Mouse (Mus musculus) liver, adult (tissue): ENCODE data around the gene Dctn2.

Experiments used
- GATA4 ChIP-seq: IDR thresholded peaks from 2 replicates; pipeline ENCODE4 v1.6.1; 2014; ENCODE audit warnings: mild to moderate bottlenecking, low read length; ENCODE audit not compliant: insufficient replicate concordance

Dctn2 gene

DNA sequence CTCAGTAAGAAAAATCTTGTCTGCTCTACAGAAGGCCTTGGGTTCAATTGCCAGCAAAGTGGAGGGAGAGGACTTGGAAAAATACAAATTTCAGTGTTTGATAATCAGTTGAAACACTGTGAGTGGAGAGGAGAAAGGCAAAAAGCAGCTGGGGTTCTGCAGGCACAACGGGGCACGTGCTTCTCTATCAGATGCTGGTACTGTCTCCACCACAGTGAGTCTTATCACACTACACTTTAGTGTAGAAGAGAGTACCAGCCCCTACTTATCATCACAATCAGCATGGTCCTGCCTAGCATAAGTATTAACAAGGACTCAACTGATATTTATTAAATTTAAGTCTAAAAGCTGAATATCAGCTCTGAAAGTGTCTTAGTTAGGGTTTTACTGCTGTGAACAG, 51.1 kb downstream of the Dctn2 start:
- TF ChIP-seq GATA4: no peak

DNA sequence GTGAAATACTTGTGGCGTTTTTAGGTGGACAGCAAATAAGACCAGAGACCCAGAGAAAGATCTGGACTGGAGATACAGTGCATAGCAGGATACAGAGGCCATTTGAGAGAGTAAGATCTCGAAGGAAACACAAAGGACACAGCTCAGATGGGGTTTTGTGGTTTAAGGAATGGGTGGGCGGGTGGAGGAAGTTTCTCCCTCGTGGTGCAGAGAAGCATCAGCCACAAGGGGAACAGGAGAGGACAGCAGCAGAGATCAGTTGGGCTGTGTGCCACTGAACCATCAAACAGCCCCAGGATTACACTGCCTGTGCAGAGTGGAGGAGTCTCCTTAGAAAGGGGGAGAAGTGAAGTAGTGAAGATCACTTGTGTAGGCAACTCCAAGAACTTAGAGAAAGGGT, 51.8 kb downstream of the Dctn2 start:
- TF ChIP-seq GATA4: no peak

DNA sequence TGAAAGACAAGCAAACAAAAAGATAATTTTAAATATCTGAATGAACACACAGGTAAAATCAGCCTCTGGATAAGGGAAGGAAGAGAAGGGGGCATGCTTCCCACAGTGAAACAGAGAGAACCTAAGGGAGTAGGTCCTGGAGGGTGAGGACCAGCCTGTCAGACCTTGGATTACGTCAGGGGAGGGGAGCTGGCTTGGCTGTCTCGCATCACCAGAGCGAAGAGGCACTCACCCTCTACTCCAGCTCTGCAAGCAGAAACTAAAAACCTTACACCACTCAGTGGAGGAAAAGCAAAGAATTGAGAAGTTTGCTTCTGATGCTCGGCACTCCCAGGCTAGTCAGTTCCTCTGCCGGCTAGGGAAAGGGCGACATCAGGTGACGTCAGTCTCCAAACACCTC, 53.8 kb downstream of the Dctn2 start:
- no peak for TF ChIP-seq GATA4

DNA sequence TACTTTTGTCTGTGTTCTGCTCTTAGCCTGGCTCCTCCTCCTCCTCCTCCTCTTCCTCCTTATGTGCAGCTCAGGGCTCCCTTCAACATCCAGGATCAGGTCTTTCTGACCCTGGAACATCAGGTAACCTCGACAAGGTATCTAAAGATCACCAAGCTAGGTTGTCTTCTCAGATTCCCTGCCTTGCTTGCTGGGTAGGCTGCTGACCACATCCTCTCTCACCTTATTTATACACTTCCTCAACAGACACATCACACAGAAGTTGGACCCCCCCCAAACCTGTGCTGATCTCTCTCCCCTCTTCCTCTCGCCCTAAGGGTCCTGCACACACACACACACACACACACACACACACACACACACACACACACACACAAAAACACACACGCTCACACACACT, 55.5 kb downstream of the Dctn2 start, which contains the start of gene Arhgap9:
TSS of gene Arhgap9 (plus strand) at position 344 of the 400 bp plus-strand sequence.
- no peak for TF ChIP-seq GATA4

DNA sequence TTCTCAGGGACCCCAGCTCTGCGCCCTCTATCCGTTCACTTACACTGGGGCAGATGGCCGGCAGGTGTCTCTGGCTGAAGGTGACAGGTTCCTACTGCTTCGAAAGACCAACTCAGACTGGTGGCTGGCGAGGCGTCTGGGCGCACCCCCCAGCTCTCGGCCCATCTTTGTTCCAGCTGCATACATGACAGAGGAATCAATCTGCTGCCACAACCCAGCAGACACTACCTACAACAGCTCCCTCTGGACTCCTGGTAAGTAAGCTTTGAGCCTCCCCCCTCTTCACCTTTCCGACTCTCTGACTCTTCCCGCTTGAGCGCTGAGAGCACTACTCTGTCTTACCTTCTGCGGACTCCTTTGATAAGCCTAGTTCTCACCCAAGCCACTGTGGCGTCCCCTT, 56.0 kb downstream of the Dctn2 start:
- no peak for TF ChIP-seq GATA4

DNA sequence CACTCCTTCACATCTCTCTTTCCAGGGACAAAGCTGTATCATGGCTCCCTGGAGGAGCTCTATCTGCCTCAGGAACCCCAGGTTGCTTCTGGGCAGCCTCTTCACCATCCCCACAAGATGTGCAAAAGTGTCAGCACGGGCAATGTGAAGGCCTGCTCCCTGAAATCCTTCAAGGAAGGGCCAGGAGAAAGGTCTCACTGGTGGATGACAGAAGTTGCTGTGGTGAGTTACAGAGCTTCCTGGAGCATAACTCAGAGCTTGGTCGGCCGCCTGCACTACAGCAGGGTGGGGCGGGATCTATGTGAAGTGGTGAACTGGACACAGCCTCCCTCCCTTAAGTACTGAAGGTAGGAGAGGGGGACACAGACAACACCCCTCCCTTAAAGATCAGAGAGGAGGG, 56.5 kb downstream of the Dctn2 start:
- TF ChIP-seq GATA4: no peak

DNA sequence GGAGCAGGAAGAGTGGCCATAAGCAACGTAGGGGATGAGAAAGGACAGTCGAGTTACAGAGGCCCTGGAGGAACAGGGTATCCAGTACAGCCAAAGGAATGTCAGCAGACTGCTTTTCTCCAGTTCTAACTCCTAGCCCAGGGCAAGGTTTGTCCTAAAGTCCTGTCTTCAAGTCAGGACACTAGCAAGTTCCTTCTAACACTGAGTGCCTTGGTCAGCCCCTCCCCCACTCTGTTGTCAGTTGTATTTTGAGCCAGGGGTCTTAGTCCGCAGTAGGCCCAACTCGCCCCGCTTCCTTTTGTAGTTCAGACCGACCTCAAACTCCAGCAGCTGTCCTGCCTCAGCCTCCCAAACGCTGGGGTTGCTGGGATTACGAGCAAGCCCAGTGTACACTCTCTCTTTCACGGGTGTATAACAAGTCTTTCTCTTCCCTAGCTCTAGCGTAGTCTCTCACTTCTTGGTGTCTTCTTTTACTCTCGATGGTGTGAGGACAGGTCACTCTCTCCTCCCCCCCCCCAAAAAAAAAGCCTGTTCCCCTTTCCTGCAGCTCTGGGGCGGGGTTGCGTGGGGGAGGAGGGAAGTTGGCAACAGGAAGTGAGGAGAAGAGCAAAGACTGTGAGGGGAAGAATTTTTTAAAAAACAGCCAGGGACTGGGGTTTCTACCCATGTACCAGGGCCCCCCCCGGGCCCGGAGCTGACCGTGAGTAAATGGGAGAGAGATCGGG, 57.1 kb downstream of the Dctn2 start:
- TF ChIP-seq GATA4: no peak

DNA sequence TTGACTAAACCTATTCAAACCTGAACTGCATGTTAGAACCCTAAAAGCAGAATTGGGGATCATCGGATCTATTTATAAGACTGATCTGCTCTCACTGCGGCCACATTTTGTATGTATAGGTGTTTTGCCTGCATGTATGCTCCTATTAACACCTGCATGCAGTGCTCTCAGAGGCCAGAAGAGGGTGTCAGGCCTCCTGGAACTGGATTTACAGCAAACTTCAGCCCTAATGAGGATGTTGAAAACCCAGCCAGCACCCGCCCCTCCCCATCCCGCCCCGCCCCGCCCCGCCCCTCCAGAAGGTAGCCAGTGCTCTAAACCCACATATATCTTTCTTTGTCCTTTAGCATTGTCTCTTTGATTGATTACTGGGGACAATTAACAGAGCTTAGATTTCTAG, 58.3 kb downstream of the Dctn2 start:
- TF ChIP-seq GATA4: no peak

DNA sequence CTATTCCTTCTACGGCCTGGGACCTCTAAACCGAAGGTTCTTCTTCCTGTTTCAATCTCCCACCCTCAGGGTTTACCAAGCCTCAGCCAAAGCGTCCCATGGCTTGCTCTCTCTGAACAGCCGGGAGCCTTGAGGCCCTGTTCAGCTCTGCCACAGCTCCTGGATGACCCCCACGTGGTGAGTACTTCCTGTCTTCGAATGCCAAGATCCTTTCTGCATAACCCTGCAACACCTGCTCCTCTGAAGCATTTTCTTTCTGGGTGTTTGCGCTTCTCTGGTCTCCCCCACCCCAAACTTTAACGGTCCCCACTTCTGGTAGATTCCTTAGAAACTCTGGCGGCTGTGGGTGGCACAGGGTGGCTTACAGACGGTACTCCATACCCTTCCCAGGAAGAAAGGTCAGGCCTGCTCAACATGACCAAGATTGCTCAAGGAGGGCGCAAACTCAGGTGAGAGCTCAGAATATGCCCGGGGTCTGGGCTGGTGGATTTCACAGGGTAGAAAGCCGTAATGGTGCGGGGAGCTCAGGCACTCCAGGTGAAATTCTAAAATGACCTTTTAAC, 59.4 kb downstream of the Dctn2 start:
- no peak for TF ChIP-seq GATA4

DNA sequence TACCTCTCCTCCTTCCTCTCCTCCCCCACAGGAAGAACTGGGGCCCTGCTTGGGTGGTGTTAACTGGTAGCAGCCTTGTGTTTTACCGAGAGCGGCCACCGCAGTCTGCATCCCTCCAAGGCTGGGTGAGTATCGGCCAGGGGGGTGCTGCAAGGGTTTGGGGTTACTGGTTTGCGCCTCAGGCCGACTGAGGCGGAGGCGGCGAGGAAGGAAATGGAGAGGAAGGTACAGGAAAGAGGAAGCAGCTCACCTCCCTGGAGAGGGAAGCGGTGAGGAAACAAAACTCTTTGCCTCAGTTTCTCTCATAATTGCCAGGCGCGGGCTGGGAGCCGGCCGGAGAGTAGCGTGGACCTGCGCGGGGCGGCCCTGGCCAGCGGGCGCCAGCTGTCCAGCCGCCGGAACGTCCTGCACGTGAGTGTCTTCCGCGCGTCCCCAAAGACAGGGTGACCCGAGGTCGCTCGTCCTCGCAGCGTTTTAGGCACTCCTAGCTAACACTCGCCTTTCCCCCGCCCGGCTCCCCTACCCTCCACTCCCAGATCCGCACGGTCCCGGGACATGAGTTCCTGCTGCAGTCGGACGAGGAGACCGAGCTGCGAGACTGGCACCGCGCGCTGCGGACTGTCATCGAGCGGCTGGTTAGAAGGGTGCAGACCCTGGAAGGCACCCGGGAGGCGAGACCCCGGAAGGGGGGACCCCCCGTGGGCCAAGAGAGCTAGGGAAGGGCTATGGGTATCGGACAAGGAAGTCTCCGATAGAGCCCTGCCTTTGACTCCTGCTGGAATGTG, 60.0 kb downstream of the Dctn2 start:
- TF ChIP-seq GATA4: no peak

DNA sequence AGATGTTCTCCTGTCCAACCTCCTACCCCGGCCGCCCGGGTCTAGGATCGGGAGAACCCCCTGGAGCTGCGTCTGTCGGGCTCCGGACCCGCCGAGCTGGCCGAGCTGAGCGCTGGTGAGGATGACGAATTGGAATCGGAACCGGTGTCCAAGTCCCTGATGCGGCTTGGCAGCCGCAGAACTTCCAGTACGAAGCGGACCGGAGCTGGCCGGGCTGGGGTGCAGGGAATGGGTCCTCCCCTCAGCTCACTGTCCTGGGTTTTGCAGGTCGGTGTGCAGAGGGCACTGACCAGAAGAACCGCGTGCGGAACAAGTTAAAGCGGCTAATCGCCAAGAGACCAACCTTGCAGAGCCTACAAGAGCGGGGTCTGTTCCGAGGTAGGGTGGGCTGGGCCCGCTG, 60.7 kb downstream of the Dctn2 start:
- no peak for TF ChIP-seq GATA4

DNA sequence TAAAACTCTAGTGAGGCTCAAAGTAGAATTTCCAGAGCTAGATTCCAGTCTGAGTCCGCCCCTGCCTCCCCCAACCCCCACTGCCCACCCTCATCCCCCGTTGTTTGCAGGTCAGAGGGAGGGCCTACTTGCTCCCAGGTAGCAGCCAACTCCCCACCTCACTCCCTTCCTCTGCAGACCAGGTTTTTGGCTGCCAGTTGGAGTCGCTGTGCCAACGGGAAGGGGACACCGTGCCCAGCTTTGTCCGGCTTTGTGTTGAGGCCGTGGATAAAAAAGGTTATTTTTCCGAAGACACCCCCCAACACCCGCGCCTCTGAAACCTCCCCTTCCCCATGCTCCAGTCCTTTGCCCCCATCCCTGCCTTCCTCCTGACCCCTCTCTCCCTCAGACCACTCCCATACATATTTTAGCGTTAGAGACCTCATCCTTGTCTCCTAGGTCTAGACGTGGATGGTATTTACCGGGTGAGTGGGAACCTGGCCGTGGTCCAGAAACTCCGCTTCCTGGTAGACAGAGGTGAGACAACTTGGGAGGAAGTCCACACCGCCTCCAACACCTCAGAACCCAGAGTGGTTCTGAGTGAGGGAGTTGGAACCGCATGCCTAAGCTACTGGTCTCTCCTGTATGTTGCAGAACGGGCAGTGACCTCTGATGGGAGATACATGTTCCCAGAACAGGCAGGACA, 61.4 kb downstream of the Dctn2 start:
- TF ChIP-seq GATA4: no peak

DNA sequence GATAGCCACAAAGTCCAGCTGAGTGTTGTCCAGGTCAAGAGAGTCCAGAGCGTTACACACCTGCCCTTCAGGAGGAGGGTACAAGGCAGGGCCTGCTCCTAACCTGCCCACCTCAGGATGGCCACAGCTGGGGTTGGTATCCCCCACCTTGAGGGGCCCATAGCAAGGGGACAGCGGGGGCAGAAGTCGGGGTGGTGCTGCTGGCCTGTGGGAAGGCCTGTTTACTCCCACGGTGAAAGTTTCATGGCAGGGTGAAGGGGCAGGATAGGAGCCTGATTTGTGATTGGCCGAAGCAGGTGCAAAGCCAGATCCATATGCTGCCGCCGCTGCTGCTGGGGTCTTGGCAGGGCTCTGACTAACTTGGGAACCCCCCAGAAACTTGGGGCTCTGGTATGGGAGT, 64.0 kb downstream of the Dctn2 start:
- no peak for TF ChIP-seq GATA4
